Mouse (Mus musculus) erythroblast, adult 5-6 weeks (primary cell): Measurements from ENCODE around the gene Pdss2. TPM values are rescaled to one million over a fixed set of nuclear protein-coding genes. Genes with fewer than 3 reads are reported as not detected.

Experiments used
- ATAC-seq: replicated peaks from 2 replicates; pipeline ENCODE4 v1.8.0; 2016; ENCODE audit warnings: moderate number of reproducible peaks, mild to moderate bottlenecking, moderate TSS enrichment, inconsistent platforms; ENCODE audit not compliant: poor library complexity, low FRiP score, severe bottlenecking
- total RNA-seq, 2 experiments: library from RNA; stranded (forward) in 1 of 2; stranded (reverse) in 1 of 2; fragments of 150-400 nt in 1 of 2; fragments of 200-764, 138-1000 nt in 1 of 2; gene quantifications; 2 replicates each; pipeline versions ENCODE4 v1.2.3 to v1.2.4; 2015 to 2017; ENCODE audit warnings: low replicate concordance in 2 of 2

The Pdss2 gene
- total RNA-seq, 2 experiments from 2014 or later: 0.38 to 9.3 TPM

- ATAC-seq: no peak
Observed at GRCm38 (mm10) chr10:43512976-43513375, 291.7 kb downstream of the Pdss2 start.

Other genes with a start within 250 kb of the Pdss2 start
- gene Sobp, start 47.0 kb upstream of the Pdss2 start, total RNA-seq (2015; ENCODE audit: low replicate concordance): not detected in 2 replicates
- not detected in 2 replicates for gene Sobp, start 47.0 kb upstream of the Pdss2 start, total RNA-seq (2017; ENCODE audit: low replicate concordance)
- not detected in 2 replicates for gene 9030612E09Rik, start 46.8 kb upstream of the Pdss2 start, total RNA-seq (2015; ENCODE audit: low replicate concordance)
- gene 9030612E09Rik, start 46.8 kb upstream of the Pdss2 start, total RNA-seq (2017; ENCODE audit: low replicate concordance): not detected in 2 replicates